Mouse (Mus musculus) urinary bladder, adult 18-20 months (tissue): ENCODE measurements around the gene Cd70.
"Not testable (repeated sequence)": the region's sequence is repeated elsewhere in the genome, so short reads cannot be mapped to it uniquely, and the experiment has no call there.

Experiments
- DNase-seq, 2 experiments: peaks; one replicate each; pipeline ENCODE4 v3.0.0; 2022; ENCODE audit warnings: low spot score in 2 of 2, mixed read lengths in 2 of 2

The Cd70 gene

GRCm38 (mm10) chr17:57134693-57135092, 14.9 kb downstream of the Cd70 start:
- no peak for DNase-seq

- not testable (repeated sequence) for DNase-seq
Measured at GRCm38 (mm10) chr17:57134021-57134420, 15.6 kb downstream of the Cd70 start.

- no peak for DNase-seq
Measured at GRCm38 (mm10) chr17:57131793-57132192, 17.8 kb downstream of the Cd70 start.

DNA sequence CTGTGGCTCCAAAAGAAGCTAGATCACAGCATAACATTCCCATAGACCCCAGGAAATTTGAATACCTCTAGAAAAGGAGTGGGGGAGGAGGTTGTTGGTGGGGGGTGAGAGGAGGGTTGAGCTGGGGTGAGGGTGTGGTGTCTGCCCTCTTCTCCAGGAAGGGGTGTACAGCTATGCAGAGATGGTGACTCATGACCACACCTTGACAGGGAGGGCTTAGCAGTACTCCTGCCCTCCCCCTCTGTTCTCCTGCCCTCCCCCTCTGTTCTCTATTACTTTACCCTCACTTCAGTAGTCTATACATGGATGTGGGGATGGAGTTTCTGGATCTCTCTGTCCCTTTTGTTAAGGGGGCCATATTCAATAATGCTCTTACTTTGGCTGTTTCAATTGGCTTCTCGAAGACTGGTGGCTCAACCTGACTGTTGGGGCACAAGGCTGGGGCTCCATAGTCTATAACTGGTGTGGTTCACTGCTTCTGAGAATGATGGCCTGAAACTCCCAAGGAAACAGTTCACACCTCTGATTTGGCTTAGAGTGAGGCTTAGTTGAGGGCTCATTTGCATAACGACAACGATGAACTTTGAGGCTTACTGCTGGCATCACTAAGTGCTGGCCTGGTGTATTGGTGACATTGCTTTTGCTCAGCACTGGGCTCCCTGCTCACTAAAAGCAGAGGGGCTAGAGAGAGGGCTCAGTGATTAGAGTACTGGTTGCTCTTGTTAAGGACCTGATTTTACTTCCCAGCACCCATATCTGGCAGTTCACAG, 23.5 kb downstream of the Cd70 start:
- DNase-seq = no peak

DNA sequence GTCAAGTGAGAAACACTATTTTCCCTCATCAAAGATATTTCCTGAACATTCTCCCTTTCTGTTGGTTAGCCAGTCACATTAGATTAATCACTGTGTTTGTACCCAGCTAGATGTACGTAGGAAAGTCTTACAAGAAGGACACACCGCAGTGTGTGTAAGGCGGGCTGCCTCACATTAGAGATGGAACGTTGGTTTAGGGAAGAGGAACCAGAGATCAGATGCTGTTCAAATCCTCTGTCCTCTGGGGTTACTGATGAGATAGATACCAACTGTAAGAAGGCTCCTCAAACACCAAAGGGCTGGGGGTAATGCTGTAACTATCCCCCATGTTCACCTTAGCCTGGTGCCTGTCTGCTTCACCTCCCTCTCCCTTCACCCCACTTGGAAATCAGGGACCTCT, 24.8 kb downstream of the Cd70 start:
- DNase-seq = no peak

DNA sequence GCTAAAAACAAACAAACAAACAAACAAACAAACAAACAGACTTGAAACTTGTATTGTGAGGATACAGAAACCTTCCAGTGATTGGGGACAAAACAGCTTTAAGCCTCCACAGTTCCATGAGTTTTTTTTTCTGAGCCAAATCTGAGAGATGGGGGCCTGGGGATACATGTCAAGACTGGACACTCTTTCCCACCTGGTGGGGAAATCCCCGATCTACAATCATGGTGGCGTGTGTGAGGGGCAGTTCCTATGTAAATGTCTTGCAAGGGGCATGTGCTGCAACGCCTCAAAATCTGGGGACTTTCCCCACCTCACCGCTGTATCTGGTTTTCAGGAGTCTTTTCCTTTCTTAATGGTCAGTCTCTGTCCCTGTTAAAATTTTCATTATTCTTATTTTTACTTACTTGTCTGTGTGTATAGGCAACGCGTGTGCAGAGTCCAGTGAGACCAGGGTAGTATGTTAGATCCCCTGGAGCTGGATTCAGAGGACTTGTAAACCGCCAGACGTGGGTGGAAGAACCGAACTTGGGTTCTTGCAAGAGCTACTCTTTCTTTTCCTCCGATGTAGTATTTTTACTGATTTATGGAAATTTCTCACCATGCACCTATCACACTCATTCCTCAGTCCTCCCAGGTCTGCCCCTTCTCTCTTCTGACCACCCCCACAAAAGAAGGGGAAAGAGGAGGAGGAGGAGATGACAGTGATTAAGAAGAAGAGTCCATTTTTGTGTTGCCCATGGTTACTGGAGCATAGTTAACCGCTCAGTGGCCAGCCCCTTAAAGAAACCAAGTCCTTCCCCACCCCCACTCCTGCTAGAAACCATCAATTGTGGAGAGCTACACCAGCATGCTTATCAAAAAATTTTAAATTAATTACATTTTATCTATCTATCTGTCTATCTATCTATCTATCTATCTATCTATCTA, 26.1 kb downstream of the Cd70 start:
- no peak for DNase-seq

GRCm38 (mm10) chr17:57121856-57122255, 27.7 kb downstream of the Cd70 start:
- DNase-seq = no peak

GRCm38 (mm10) chr17:57118524-57119349, 30.8 kb downstream of the Cd70 start:
- no peak for DNase-seq

GRCm38 (mm10) chr17:57116801-57117200, 32.8 kb downstream of the Cd70 start:
- no peak for DNase-seq

- no peak for DNase-seq
Measured at GRCm38 (mm10) chr17:57112768-57113474, 36.7 kb downstream of the Cd70 start.

GRCm38 (mm10) chr17:57110005-57110404, 39.6 kb downstream of the Cd70 start:
- DNase-seq = no peak

GRCm38 (mm10) chr17:57108666-57109171, 40.9 kb downstream of the Cd70 start:
- no peak for DNase-seq

GRCm38 (mm10) chr17:57108040-57108665, 41.4 kb downstream of the Cd70 start:
- DNase-seq = no peak

DNA sequence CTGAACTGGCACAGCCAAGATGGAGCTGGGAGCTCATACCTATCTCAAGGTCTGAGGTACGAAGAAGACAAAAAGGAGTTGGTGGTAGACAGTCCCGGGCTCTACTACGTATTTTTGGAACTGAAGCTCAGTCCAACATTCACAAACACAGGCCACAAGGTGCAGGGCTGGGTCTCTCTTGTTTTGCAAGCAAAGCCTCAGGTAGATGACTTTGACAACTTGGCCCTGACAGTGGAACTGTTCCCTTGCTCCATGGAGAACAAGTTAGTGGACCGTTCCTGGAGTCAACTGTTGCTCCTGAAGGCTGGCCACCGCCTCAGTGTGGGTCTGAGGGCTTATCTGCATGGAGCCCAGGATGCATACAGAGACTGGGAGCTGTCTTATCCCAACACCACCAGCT, 42.5 kb downstream of the Cd70 start:
- no peak for DNase-seq

GRCm38 (mm10) chr17:57106035-57106368, 43.6 kb downstream of the Cd70 start:
- no peak for DNase-seq

- peak in 1 of 2 experiments; percentile 38 for DNase-seq
Measured at GRCm38 (mm10) chr17:57105181-57106034, 44.2 kb downstream of the Cd70 start, which contains the start of gene Tnfsf9. TSS of gene Tnfsf9 (plus strand) at chr17:57105325.

GRCm38 (mm10) chr17:57104496-57104895, 45.1 kb downstream of the Cd70 start:
- no peak for DNase-seq

DNA sequence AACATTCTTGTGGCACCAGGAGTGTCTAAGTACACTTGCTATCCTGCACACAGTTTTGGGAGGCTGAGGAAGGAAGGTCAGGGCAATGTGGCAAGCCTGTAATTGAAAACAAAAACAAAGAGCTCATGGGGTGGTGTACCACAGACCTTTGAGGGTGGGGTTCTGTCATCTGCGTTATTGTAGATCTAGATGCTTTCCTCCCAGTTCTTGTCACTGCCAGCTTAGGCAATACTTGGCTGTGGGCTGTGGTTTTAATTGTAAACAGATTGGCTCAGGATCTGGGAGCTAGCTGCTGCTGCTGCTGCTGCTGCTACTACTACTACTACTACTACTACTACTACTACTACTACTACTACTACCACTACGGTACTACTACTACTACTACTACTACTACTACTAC, 47.3 kb downstream of the Cd70 start:
- DNase-seq = no peak

GRCm38 (mm10) chr17:57099629-57100325, 49.8 kb downstream of the Cd70 start:
- no peak for DNase-seq
